Mouse (Mus musculus) ovary, adult 18-20 months (tissue): ENCODE data around the gene Olfr1446.

Source experiments
- DNase-seq: peaks from one replicate; pipeline ENCODE4 v3.0.0; 2022; ENCODE audit warnings: low spot score, mixed read lengths

The Olfr1446 gene

DNA sequence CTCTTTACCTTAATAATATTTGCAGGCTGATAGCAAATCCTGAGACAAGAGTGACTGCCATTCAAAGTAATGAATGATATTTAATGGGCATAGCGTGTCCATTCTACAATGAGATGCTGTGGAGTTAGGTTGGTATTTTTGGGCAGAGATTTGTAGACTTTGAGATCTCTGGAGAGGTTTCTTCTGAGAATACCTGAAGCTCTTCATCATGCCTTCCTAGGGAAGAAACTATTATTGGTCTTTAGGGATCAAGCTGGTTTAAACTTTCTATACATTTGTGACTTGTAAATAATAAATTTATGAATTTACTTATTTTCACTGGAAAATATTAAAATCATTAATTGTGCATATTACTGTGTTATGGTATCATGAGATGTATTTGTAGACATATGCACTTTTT, at the start of gene Olfr1446:
Gene Olfr1446, minus strand, starts transcription at position 101 of the 400 bp plus-strand sequence.
- DNase-seq: no peak

DNA sequence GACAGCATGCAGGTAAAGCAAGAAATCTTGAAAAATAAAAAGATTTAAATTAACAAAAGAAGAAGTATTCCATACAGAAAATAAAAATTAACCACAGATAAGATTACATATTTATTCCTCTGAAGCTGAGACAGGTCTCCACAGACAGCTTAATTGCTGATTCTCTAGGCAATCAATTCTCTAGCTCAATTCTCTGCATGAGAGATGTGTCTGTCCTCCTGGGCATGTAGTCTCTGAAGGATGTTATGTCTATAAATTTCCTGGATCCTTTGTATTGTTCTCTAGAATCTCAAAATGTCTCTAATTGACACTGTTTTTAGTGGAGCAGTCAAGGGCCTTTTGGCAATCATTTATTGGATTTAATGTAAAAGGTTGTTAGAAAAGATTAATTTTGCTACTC, 37.2 kb upstream of the Olfr1446 start, which contains the start of gene Olfr1449:
Gene Olfr1449, plus strand, starts transcription at position 301 of the 400 bp plus-strand sequence.
- DNase-seq: no peak

DNA sequence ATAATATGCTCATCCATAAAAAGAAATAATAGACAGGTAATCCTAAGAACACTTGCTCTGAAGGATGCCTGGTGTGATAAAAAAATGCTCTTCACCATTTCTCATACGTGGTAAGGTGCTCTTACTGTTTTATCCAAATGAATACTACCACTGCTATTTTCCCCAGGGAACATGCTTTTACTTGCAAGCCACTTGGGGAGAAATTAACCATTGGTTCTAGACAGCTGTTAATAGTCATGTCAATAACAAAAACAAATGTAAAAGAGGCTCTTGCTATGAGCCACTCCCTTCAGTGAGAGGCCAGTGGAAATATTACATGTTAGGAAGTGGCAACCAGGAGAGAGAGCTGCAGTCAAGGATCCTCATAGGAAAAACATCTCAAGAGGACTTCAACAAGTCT, 31.0 kb upstream of the Olfr1446 start, which contains the start of gene Olfr1448:
Gene Olfr1448, minus strand, starts transcription at position 101 of the 400 bp plus-strand sequence.
- DNase-seq: no peak

DNA sequence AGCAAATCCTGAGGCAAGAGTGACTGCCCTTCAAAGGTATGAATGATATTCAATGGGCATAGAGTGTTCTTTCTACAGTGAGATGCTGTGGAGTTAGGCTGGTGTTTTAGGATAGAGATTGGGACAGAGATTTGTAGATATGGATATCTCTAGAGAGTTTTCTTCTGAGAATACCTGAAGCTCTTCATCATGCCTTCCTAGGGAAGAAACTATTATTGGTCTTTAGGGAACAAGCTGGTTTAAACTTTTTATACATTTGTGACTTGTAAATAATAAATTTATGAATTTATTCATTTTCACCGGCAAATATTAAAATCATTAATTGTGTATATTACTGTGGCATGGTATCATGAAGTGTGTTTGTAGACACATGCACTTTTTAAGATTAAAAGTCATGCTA, 10.3 kb upstream of the Olfr1446 start, which contains the start of gene Olfr1447:
Gene Olfr1447, minus strand, starts transcription at position 101 of the 400 bp plus-strand sequence.
- DNase-seq: no peak

DNA sequence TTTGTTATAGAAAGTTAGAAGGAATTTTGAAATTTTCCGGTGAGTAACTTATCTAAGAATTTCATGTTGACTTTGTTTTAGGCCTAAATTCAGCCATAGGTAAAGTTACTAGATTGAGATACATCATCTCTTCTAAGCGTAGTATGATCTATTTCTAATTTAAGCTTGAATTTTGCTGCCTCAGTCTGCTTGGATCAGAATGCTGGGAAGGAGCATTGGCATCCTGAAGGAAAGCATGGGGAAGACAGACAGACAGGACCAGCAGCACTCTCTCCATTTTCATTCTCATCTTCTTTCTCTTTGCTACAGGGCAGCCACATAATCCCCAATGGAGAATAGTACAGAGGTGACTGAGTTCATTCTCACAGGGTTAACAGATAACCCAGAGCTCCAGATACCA, 9.8 kb downstream of the Olfr1446 start, which contains the start of gene Olfr1445:
Gene Olfr1445, plus strand, starts transcription at position 301 of the 400 bp plus-strand sequence.
- no peak for DNase-seq

DNA sequence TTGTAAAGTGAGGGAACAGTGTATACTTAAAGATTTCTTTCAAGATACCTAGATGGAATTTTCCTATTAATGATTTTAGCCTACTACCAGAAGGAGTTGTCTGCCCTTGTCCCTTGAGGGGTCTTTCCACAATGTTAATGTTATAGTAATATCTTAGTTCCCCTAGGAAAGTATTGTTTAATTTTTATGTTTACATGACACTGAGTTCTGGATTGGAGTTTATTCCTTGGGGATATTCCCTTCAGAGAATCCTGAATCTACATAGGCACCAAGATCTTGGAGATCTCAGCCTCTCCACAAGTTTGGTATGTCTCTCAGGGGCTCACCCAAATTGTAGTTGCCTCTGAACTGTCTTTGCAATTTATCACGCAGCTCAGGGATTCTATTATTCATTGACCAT, 36.3 kb downstream of the Olfr1446 start, which contains the start of gene Olfr1444:
Gene Olfr1444, plus strand, starts transcription at position 301 of the 400 bp plus-strand sequence.
- no peak for DNase-seq

DNA sequence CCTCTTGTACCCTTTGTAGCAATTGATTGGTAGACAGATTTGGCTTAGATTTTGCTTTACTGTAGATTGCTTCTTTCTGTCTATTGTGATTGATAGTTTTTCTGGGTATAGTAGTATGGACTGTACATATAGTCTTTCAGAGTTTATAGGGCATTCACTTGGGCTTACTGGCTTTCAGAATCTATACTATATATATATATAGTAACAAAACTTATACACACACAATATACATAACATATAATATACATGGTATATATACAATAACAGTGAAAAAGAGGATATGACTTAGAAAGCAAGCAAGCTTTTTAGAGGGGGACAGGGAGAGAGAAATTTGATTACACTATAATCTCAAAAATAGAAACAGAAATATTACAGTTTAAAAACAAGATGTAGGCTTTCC, 46.9 kb downstream of the Olfr1446 start, which contains the start of gene Gm5244:
Gene Gm5244, plus strand, starts transcription at position 301 of the 400 bp plus-strand sequence.
- no peak for DNase-seq

DNA sequence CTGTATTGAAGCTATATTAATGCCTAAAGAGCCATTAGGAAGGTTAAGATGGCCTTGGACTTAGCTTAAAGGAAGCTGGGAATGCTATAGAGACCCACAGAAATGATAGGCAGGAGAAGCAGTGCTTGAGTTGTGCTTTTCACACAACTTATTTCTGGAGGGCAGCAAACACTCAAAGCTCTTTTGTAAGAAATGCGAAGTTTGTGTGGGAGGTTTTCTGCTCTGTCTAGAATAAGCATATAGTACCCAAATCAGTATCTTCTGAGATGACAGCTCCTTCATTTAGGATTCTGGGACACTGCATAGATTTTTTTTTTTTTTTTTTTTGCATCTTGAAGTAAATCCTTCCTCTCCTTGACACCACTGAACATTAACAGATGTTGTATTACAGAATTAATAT, 54.8 kb downstream of the Olfr1446 start:
- DNase-seq: no peak
